Mouse (Mus musculus): ENCODE results near the gene Neto2.
"Not testable (repeated sequence)": the region's sequence is repeated elsewhere in the genome, so short reads cannot be mapped to it uniquely, and the experiment has no call there.

Gene Neto2

GRCm38 (mm10) chr8:85700751-85701351 lies at the start of gene Neto2:
TSS of gene Neto2 (minus strand) at chr8:85700924.
- peak; percentile 83 for DNase-seq

- no peak for DNase-seq
Observed at GRCm38 (mm10) chr8:85745053-85745452, 44.3 kb upstream of the Neto2 start.

GRCm38 (mm10) chr8:85730545-85730944 lies 29.8 kb upstream of the Neto2 start:
- DNase-seq: no peak

- no peak for DNase-seq
Observed at GRCm38 (mm10) chr8:85717271-85717670, 16.5 kb upstream of the Neto2 start.

- no peak for DNase-seq
Observed at GRCm38 (mm10) chr8:85716696-85717095, 16.0 kb upstream of the Neto2 start.

- no peak for DNase-seq
Observed at GRCm38 (mm10) chr8:85706988-85707387, 6.3 kb upstream of the Neto2 start.

GRCm38 (mm10) chr8:85700101-85700750 lies 498 bp downstream of the Neto2 start:
- peak; percentile 76 for DNase-seq

GRCm38 (mm10) chr8:85699051-85699450 lies 1.7 kb downstream of the Neto2 start:
- DNase-seq: peak; percentile 79

- DNase-seq: no peak
Observed at GRCm38 (mm10) chr8:85665146-85665545, 35.6 kb downstream of the Neto2 start.

GRCm38 (mm10) chr8:85661995-85662394 lies 38.7 kb downstream of the Neto2 start:
- peak; percentile 39 for DNase-seq

GRCm38 (mm10) chr8:85651201-85651600 lies 49.5 kb downstream of the Neto2 start:
- DNase-seq: no peak

- DNase-seq: no peak
Observed at GRCm38 (mm10) chr8:85648553-85648952, 52.2 kb downstream of the Neto2 start.

- no peak for DNase-seq
Observed at GRCm38 (mm10) chr8:85644921-85645665, 55.6 kb downstream of the Neto2 start.

GRCm38 (mm10) chr8:85624450-85624849 lies 76.3 kb downstream of the Neto2 start:
- DNase-seq: no peak

GRCm38 (mm10) chr8:85623246-85623645 lies 77.5 kb downstream of the Neto2 start:
- no peak for DNase-seq

- DNase-seq: no peak
Observed at GRCm38 (mm10) chr8:85618789-85619188, 81.9 kb downstream of the Neto2 start.

- not testable (repeated sequence) for DNase-seq
Observed at GRCm38 (mm10) chr8:85617125-85617524, 83.6 kb downstream of the Neto2 start.

GRCm38 (mm10) chr8:85608836-85609235 lies 91.9 kb downstream of the Neto2 start:
- no peak for DNase-seq

GRCm38 (mm10) chr8:85607804-85608203 lies 92.9 kb downstream of the Neto2 start:
- DNase-seq: no peak

GRCm38 (mm10) chr8:85606974-85607373 lies 93.8 kb downstream of the Neto2 start:
- no peak for DNase-seq

- no peak for DNase-seq
Observed at GRCm38 (mm10) chr8:85606561-85606960, 94.2 kb downstream of the Neto2 start.

GRCm38 (mm10) chr8:85604201-85604600 lies 96.5 kb downstream of the Neto2 start:
- no peak for DNase-seq

GRCm38 (mm10) chr8:85603203-85603895 lies 97.4 kb downstream of the Neto2 start:
- DNase-seq: peak; percentile 39
